Mouse (Mus musculus) testis, adult 2 months (tissue): Measurements from ENCODE around the gene Ces1a.

Experiments used
- CTCF ChIP-seq: fragments of 200-500 bp; IDR thresholded peaks from 2 replicates; pipeline ENCODE4 v1.5.1; 2012; ENCODE audit warnings: low read depth, mild to moderate bottlenecking, inconsistent platforms, low read length, moderate library complexity; ENCODE audit not compliant: control insufficient read depth, insufficient read depth, insufficient replicate concordance
- POLR2A ChIP-seq: fragments of 200-500 bp; IDR thresholded peaks from 2 replicates; pipeline ENCODE4 v1.6.1; 2012; ENCODE audit warnings: low read depth, mild to moderate bottlenecking, inconsistent platforms, low read length, moderate library complexity; ENCODE audit not compliant: control insufficient read depth

DNA sequence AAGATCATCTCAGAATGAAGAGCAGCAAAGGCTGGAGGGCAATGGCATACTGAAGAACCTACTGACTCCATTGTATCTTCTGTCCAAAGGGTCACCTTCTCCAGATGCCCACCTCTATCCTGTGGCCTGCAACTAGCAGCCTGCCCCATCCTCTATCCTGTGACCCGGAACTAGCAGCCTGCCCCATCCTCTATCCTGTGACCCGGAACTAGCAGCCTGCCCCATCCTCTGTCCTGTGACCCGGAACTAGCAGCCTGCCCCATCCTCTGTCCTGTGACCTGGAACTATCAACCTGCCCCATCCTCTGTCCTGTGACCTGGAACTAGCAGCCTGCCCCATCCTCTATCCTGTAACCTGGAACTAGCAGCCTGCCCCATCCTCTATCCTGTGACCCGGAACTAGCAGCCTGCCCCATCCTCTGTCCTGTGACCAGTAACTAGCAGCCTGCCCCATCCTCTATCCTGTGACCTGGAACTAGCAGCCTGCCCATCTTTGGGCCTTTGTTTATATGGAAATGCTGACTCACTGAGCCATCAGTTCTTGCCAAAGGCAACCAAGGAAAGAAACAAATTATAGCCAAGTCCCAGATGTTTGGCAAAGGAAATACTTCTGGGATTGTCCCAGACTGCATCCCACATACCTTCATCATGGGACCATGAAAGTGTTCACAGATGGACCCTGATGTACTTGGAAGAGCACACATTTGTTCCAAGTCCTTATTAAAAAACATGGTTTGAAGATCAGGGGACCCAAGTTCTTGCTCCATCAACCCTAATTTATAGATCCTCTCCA, 7.0 kb downstream of the Ces1a start:
- TF ChIP-seq CTCF (no peak), POLR2A (no peak)
